Mouse (Mus musculus) hindbrain, embryonic 13.5 days (tissue): ENCODE measurements around the gene Higd2a. TPM values are rescaled to one million over a fixed set of nuclear protein-coding genes. Genes with fewer than 3 reads are reported as not detected.
A peak's percentile ranks its signal among the peaks of the same experiment; 100 is the strongest.

Source experiments
- ATAC-seq: fragments of 200-750 bp; cut with Nextera tagmentation; 2 replicates; pipeline ENCODE4 v1.8.0; 2017; ENCODE audit warnings: moderate TSS enrichment; ENCODE audit not compliant: low FRiP score
- H3K27ac ChIP-seq: fragments of 300-500 bp; sonication (generic); 2 replicates; pipeline ENCODE4 v1.5.1; 2015; ENCODE audit warnings: inconsistent platforms, mild to moderate bottlenecking, moderate library complexity
- H3K27me3 ChIP-seq: fragments of 300-500 bp; sonication (generic); 2 replicates; pipeline ENCODE4 v1.6.1; 2015; ENCODE audit warnings: mild to moderate bottlenecking, inconsistent platforms
- H3K36me3 ChIP-seq: fragments of 300-500 bp; sonication (generic); 2 replicates; pipeline ENCODE4 v1.6.1; 2015; ENCODE audit warnings: mild to moderate bottlenecking, inconsistent platforms
- H3K4me1 ChIP-seq: fragments of 300-500 bp; sonication (generic); replicated peaks from 2 replicates; pipeline ENCODE4 v1.6.1; 2015; ENCODE audit warnings: inconsistent platforms
- H3K4me2 ChIP-seq: fragments of 300-500 bp; sonication (generic); 2 replicates; pipeline ENCODE4 v1.6.1; 2015; ENCODE audit warnings: inconsistent platforms, mild to moderate bottlenecking, moderate library complexity
- H3K4me3 ChIP-seq: fragments of 300-500 bp; sonication (generic); 2 replicates; pipeline ENCODE4 v1.5.1; 2015; ENCODE audit warnings: mild to moderate bottlenecking, inconsistent platforms
- H3K9ac ChIP-seq: fragments of 300-500 bp; sonication (generic); 2 replicates; pipeline ENCODE4 v1.6.1; 2015; ENCODE audit warnings: mild to moderate bottlenecking, inconsistent platforms
- H3K9me3 ChIP-seq: fragments of 300-500 bp; sonication (generic); 2 replicates; pipeline ENCODE4 v1.6.1; 2016; ENCODE audit warnings: inconsistent platforms
- WGBS: fragments of 180-500 bp; shearing (Covaris S2); methylation state at CpG from one replicate; pipeline ENCODE4 v1.1.7; 2015; 5-methylcytosine and 5-hydroxymethylcytosine counted together
- polyA plus RNA-seq: library from polyadenylated mRNA; unstranded; fragments of >200 nt; fragmentation: Nextera tagmentation; extraction: Ambion mirVana; gene quantifications from 2 replicates; pipeline ENCODE4 v1.2.1, GENCODE M21; 2015

Gene Higd2a
- polyA plus RNA-seq, 1 experiment from 2014 or later = 248 TPM

DNA sequence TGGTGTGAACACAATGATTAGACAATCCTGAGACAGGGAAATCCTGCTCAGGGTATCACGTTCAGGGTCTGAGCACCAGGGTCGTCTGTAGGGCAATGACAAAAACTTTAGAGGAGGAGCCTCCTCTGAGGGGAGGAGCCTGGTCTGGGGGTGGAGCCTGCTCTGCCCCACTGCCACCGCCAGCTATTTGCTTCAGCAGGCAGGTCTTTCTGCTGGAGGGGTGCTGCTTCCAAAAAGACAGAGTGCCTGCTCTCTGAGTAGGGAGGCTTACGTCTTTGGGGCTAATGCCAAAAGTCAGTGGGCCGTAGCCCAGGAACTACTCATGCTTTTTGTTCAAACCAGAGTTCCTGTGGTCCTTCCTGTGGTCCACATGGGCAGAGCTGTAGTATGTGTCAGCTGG is 21.6 kb upstream of the Higd2a start:
- no peak for ATAC-seq

DNA sequence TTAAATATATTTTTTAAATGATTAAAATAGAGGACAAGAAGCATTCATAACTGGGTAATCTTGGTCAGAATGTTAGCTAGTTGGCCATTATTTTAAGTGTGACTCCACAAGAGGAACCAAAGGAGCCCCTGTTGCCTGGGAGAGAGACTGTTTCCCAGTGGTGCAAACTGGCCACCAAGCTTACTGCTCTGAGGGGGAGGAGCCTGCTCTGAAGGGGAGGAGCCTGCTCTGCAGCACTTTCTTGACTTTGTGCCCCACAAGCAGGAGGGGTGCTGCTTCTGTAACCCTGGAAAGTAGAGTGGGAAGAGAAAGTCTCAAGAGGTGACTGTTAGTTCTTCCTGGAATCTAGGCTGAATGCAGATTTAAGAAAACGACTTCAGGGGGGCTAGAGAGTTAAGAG is 20.7 kb upstream of the Higd2a start:
- 56% methylated on average over 1 of the region's 1 CpGs for WGBS
- no peaks in the 10 kb centered on the region for H3K36me3 ChIP-seq
- no peak for ATAC-seq

More for the DNA sequence above, 21.6 kb upstream of the Higd2a start:
- Histone ChIP-seq H3K4me2 (no peak overlapping the region), H3K27ac (no peak overlapping the region), H3K4me1 (peaks cover 10% of the 10 kb centered on the region), H3K27me3 (peaks cover 8% of the 10 kb centered on the region), H3K9ac (no peak overlapping the region), H3K4me3 (no peak overlapping the region), H3K36me3 (no peaks in the 10 kb centered on the region), H3K9me3 (no peaks in the 10 kb centered on the region)
- WGBS = 45% methylated on average over 5 of the region's 5 CpGs

GRCm38 (mm10) chr13:54570736-54571135 is 19.3 kb upstream of the Higd2a start:
- Histone ChIP-seq H3K4me1 (peaks cover 7% of the 10 kb centered on the region), H3K9me3 (no peaks in the 10 kb centered on the region), H3K4me2 (no peak overlapping the region), H3K27me3 (peaks cover 18% of the 10 kb centered on the region), H3K27ac (no peak overlapping the region), H3K9ac (no peak overlapping the region), H3K36me3 (no peaks in the 10 kb centered on the region), H3K4me3 (no peak overlapping the region)
- 70% methylated on average over 4 of the region's 4 CpGs for WGBS
- no peak for ATAC-seq

More for the DNA sequence above, 20.7 kb upstream of the Higd2a start:
- peaks cover 16% of the 10 kb centered on the region for H3K27me3 ChIP-seq
- H3K9ac ChIP-seq = no peak overlapping the region
- H3K4me1 ChIP-seq = peaks cover 2% of the 10 kb centered on the region
- H3K4me2 ChIP-seq = no peak overlapping the region
- H3K9me3 ChIP-seq = no peaks in the 10 kb centered on the region
- no peak overlapping the region for H3K27ac ChIP-seq
- no peak overlapping the region for H3K4me3 ChIP-seq

DNA sequence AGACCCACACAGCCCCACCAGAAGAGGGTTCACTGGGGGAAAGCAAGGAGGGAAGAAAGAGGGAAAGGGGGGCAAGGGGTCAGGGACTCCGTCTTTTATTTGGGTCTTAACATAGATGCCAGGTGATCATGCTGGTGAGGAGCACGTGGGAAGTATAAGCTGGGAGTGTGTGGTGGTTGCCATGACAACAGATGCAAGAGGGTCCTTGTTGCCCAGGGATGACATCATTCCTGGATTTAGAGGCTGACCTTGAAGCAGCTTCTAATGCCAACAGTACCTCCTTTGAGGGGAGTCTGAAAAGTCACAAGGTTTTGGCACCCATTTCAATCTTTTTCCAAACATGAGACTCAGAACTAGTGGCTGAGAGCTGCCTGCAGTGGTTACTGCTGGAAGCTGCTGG is 18.4 kb upstream of the Higd2a start:
- Histone ChIP-seq H3K4me3 (no peak overlapping the region), H3K27ac (no peak overlapping the region), H3K9ac (no peak overlapping the region), H3K9me3 (no peaks in the 10 kb centered on the region), H3K36me3 (no peaks in the 10 kb centered on the region; the same call in 1 of the 2 replicates), H3K27me3 (peaks cover 18% of the 10 kb centered on the region), H3K4me2 (no peak overlapping the region), H3K4me1 (peaks cover 16% of the 10 kb centered on the region)
- WGBS = 40% methylated on average over 2 of the region's 2 CpGs
- no peak for ATAC-seq

DNA sequence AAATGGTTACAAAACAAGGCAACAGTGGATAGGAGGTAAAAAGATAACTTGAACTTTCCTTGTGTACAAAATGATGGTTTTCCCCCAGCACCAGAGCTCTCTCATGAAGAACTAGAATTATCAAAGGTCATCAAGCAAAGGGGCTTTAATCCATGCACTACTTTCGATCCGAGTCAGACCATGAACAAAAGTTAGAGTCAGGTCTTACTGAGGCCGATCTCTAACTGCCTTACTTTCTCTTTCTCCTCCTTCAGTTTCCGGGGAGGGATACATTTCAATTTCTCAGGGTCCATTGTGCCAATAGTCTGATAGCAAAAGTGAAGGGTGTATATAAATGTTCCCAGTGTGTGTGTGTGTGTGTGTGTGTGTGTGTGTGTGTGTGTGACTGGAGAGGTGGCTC is 17.4 kb upstream of the Higd2a start:
- 78% methylated on average over 4 of the region's 4 CpGs for WGBS
- ATAC-seq = no peak
- no peak overlapping the region for H3K4me3 ChIP-seq
- H3K4me1 ChIP-seq = peaks cover 26% of the 10 kb centered on the region
- peaks cover 9% of the 10 kb centered on the region for H3K36me3 ChIP-seq
- peaks cover 18% of the 10 kb centered on the region for H3K27me3 ChIP-seq
- H3K4me2 ChIP-seq = no peak overlapping the region
- no peak overlapping the region for H3K9ac ChIP-seq
- H3K27ac ChIP-seq = no peak overlapping the region
- no peaks in the 10 kb centered on the region for H3K9me3 ChIP-seq

DNA sequence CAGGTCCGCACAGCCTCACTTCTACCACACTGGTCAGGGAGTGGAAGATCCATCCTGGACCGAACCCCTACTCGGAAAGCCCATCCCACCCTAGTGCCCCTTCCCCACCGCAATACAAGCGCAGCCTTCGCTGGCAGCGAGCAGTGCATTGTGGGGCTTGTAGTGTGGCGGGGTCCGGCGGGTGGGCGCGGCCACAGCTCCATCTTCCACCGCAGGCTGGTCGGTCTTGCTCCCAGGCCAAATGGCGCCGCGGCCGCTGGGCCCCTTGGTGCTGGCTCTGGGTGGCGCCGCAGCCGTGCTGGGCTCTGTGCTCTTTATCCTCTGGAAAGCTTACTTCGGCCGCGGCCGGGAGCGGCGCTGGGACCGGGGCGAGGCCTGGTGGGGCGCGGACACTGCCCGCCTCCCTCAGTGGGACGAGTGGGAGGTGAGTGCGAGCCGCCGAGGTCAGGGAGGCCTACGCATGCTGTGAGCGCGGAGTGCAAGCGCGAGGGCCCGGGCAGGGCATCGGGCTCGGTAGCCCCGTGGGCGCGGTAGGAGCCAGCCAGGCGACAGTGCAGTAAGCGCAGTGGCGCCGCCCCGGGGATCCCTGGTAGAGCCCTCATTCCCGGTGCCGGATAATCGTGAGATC is 15.0 kb upstream of the Higd2a start, which contains the start of gene Arl10:
TSS of gene Arl10 (plus strand) at position 162 of the 628 bp plus-strand sequence.
- Histone ChIP-seq H3K36me3 (peaks cover 33% of the 10 kb centered on the region), H3K4me2 (peak within 1 kb of the TSS; percentile 97), H3K4me3 (peak within 1 kb of the TSS; percentile 99), H3K4me1 (peaks cover 36% of the 10 kb centered on the region), H3K27ac (peak within 1 kb of the TSS; percentile 85), H3K9me3 (no peaks in the 10 kb centered on the region), H3K9ac (peak within 1 kb of the TSS; percentile 98), H3K27me3 (peaks cover 18% of the 10 kb centered on the region)
- WGBS = under 1% methylated on average over 55 of the region's 55 CpGs
- peak; percentile 94 for ATAC-seq

GRCm38 (mm10) chr13:54575489-54575888 is 14.5 kb upstream of the Higd2a start:
- no peaks in the 10 kb centered on the region for H3K9me3 ChIP-seq
- WGBS = 5% methylated on average over 19 of the region's 19 CpGs
- peaks cover 36% of the 10 kb centered on the region for H3K4me1 ChIP-seq
- H3K4me3 ChIP-seq = peak overlapping the region; percentile 99
- 0 out of 2 replicates have a peak, but pooled peaks have one; percentile 26 for ATAC-seq
- peak overlapping the region; percentile 98 for H3K9ac ChIP-seq
- H3K27me3 ChIP-seq = peaks cover 18% of the 10 kb centered on the region
- H3K4me2 ChIP-seq = peak overlapping the region; percentile 97
- H3K36me3 ChIP-seq = peaks cover 37% of the 10 kb centered on the region
- peak overlapping the region; percentile 85 for H3K27ac ChIP-seq

- no peak for ATAC-seq
- no peak overlapping the region for H3K4me3 ChIP-seq
- peak overlapping the region; percentile 46; the same call in 1 of the 2 replicates for H3K9ac ChIP-seq
- H3K4me1 ChIP-seq = peaks cover 43% of the 10 kb centered on the region
- H3K36me3 ChIP-seq = peaks cover 59% of the 10 kb centered on the region
- H3K27ac ChIP-seq = no peak overlapping the region
- peak overlapping the region; percentile 13; the same call in 1 of the 2 replicates for H3K4me2 ChIP-seq
- no peaks in the 10 kb centered on the region for H3K9me3 ChIP-seq
- H3K27me3 ChIP-seq = peaks cover 11% of the 10 kb centered on the region
- WGBS = 80% methylated on average over 21 of the region's 21 CpGs
These were observed 12.1 kb upstream of the Higd2a start for GRCm38 (mm10) chr13:54577652-54578507.

- Histone ChIP-seq H3K36me3 (peaks cover 94% of the 10 kb centered on the region), H3K27ac (no peak overlapping the region), H3K4me2 (no peak overlapping the region), H3K4me1 (peaks cover 30% of the 10 kb centered on the region), H3K9me3 (no peaks in the 10 kb centered on the region), H3K27me3 (no peaks in the 10 kb centered on the region), H3K9ac (no peak overlapping the region), H3K4me3 (no peak overlapping the region)
- no peak for ATAC-seq
- WGBS = 86% methylated on average over 2 of the region's 2 CpGs
These were observed 8.6 kb upstream of the Higd2a start for GRCm38 (mm10) chr13:54581385-54581784.

- H3K4me1 ChIP-seq = peaks cover 22% of the 10 kb centered on the region
- no peaks in the 10 kb centered on the region for H3K27me3 ChIP-seq
- H3K9ac ChIP-seq = no peak overlapping the region
- no peak overlapping the region for H3K27ac ChIP-seq
- no peaks in the 10 kb centered on the region for H3K9me3 ChIP-seq
- H3K4me3 ChIP-seq = no peak overlapping the region
- no peak for ATAC-seq
- no peak overlapping the region for H3K4me2 ChIP-seq
- H3K36me3 ChIP-seq = peaks cover 97% of the 10 kb centered on the region
- WGBS = 73% methylated on average over 10 of the region's 10 CpGs
These were observed 7.9 kb upstream of the Higd2a start for GRCm38 (mm10) chr13:54582126-54582525.

DNA sequence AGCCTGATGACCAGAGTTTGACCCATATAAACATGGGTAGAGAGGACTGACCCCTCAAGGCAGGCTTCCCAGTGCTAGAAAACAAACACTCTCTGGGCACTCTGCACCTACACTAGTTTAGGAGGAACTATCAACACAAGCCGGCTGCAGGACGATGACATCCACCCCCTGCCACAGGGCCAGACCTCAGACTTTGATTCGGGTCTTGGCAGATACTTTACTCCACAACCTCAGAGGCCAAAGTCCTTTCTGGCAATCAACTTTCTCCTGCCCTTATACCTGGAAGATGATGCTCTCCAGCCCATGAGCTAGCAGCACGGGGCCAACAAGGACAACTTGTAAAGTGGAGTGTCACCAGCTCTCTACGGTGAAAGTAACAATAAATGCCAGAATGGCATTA is 7.1 kb upstream of the Higd2a start:
- Histone ChIP-seq H3K27me3 (no peaks in the 10 kb centered on the region), H3K27ac (no peak overlapping the region), H3K4me3 (no peak overlapping the region), H3K36me3 (peaks cover 96% of the 10 kb centered on the region), H3K4me1 (peaks cover 15% of the 10 kb centered on the region), H3K9ac (no peak overlapping the region), H3K4me2 (no peak overlapping the region), H3K9me3 (no peaks in the 10 kb centered on the region)
- WGBS = 89% methylated on average over 5 of the region's 5 CpGs
- ATAC-seq = no peak

- no peak for ATAC-seq
- Histone ChIP-seq H3K9ac (no peak overlapping the region), H3K36me3 (peaks cover 75% of the 10 kb centered on the region), H3K9me3 (no peaks in the 10 kb centered on the region), H3K27me3 (no peaks in the 10 kb centered on the region), H3K4me2 (no peak overlapping the region), H3K4me1 (peaks cover 24% of the 10 kb centered on the region), H3K27ac (no peak overlapping the region), H3K4me3 (no peak overlapping the region)
- WGBS = 93% methylated on average over 11 of the region's 11 CpGs
These were observed 4.2 kb upstream of the Higd2a start for GRCm38 (mm10) chr13:54585831-54586230.
